8 mouse cellular contexts compared by ENCODE assay signal in genomic region chr7:139212754-139213745, GRCm38 (mm10). TPM values are rescaled to one million over a fixed set of nuclear protein-coding genes. Genes with fewer than 3 reads are reported as not detected.
A peak's percentile ranks its signal among the peaks of the same experiment; 100 is the strongest.
DNase-seq lines count a peak whose midpoint lies in the region; ATAC-seq lines count a peak whose summit lies in the region.

Gene Lrrc27 (plus strand): TSS chr7:139212988.
Gene Stk32c (minus strand): TSS chr7:139213307.

- no peaks in the 10 kb centered on the region for H3K27me3 ChIP-seq in forebrain, embryonic 14.5 days (replicated peaks; ENCODE audit: control insufficient read depth, insufficient read depth, low read length)
- H3K27me3 ChIP-seq in neural tube, embryonic 15.5 days (replicated peaks), result no peaks in the 10 kb centered on the region

- H3K4me1 ChIP-seq in forebrain, embryonic 14.5 days (ENCODE audit: control insufficient read depth, insufficient read depth, low read length), result no peaks in the 10 kb centered on the region
- peaks cover 16% of the 10 kb centered on the region for H3K4me1 ChIP-seq in neural tube, embryonic 15.5 days

- no peaks in the 10 kb centered on the region for H3K36me3 ChIP-seq in forebrain, embryonic 14.5 days (ENCODE audit: control insufficient read depth, insufficient read depth, low read length)
- no peaks in the 10 kb centered on the region for H3K36me3 ChIP-seq in neural tube, embryonic 15.5 days

- no peaks in the 10 kb centered on the region for H3K9me3 ChIP-seq in forebrain, embryonic 14.5 days (replicated peaks; ENCODE audit: control insufficient read depth, low read length)
- H3K9me3 ChIP-seq in neural tube, embryonic 15.5 days (replicated peaks), result no peaks in the 10 kb centered on the region

- intact Hi-C loops in heart, postnatal 14 days (cut with DNase I), result no loop called here

- peak within 1 kb of the TSS; percentile 52 for H3K4me3 ChIP-seq in forebrain, embryonic 14.5 days (ENCODE audit: low read depth, low read length)
- H3K4me3 ChIP-seq in neural tube, embryonic 15.5 days (replicated peaks), result peak within 1 kb of the TSS; percentile 62

- DNase-seq in ES-CJ7 (ENCODE audit: low read depth, low spot score), result peak; percentile 100
- peak; percentile 97 for DNase-seq in cerebellum, adult 11 months
- DNase-seq in forebrain, embryonic 14.5 days (ENCODE audit: low spot score), result peak; percentile 99
- DNase-seq in heart, postnatal 14 days, result peak; percentile 96 to 98
- peak; percentile 98 for DNase-seq in layer of hippocampus, adult 11-12 months (ENCODE audit: low spot score)
- DNase-seq in lung, adult 18-20 months, result peak; percentile 99
- peak; percentile 98 for DNase-seq in testis, postnatal 14 days (ENCODE audit: low spot score)

- 2% methylated on average over 53 of the region's 53 CpGs for WGBS in forebrain, embryonic 14.5 days
- 2% methylated on average over 53 of the region's 53 CpGs for WGBS in neural tube, embryonic 15.5 days

- peak within 1 kb of the TSS; percentile 77; the same call in 1 of the 2 replicates for H3K27ac ChIP-seq in forebrain, embryonic 14.5 days (ENCODE audit: low read depth, low read length)
- peak within 1 kb of the TSS; percentile 94 for H3K27ac ChIP-seq in neural tube, embryonic 15.5 days (replicated peaks)

- ATAC-seq in forebrain, embryonic 14.5 days, result peak; percentile 98
- peak; percentile 98 for ATAC-seq in neural tube, embryonic 15.5 days (ENCODE audit: low FRiP score)

- H3K4me2 ChIP-seq in forebrain, embryonic 14.5 days (ENCODE audit: low read length), result peak within 1 kb of the TSS; percentile 57
- peak within 1 kb of the TSS; percentile 67 for H3K4me2 ChIP-seq in neural tube, embryonic 15.5 days

- H3K9ac ChIP-seq in forebrain, embryonic 14.5 days (ENCODE audit: low read length), result peak within 1 kb of the TSS; percentile 70
- H3K9ac ChIP-seq in neural tube, embryonic 15.5 days (replicated peaks), result peak within 1 kb of the TSS; percentile 69

RNA-seq across cellular contexts. Expression of gene Lrrc27, which starts in this region (rescaled TPM):
- polyA plus RNA-seq in forebrain, embryonic 14.5 days (2014; fragmentation: Nextera tagmentation; extraction: Ambion mirVana), result 4.8 and 4.9 TPM in 2 replicates
- total RNA-seq in heart, postnatal 14 days (2021), result 10 to 100 TPM; 17.6 to 20.8 TPM
- 4.4 and 5.1 TPM in 2 replicates for polyA plus RNA-seq in neural tube, embryonic 15.5 days (2015; fragmentation: Nextera tagmentation; extraction: Ambion mirVana)

RNA-seq across cellular contexts. Expression of gene Stk32c, which starts in this region (rescaled TPM):
- polyA plus RNA-seq in forebrain, embryonic 14.5 days (2014; fragmentation: Nextera tagmentation; extraction: Ambion mirVana), result 1.5 TPM in 2 replicates
- total RNA-seq in heart, postnatal 14 days (2021), result 1 to 10 TPM; 1.8 to 2.7 TPM
- 2.5 TPM in 2 replicates for polyA plus RNA-seq in neural tube, embryonic 15.5 days (2015; fragmentation: Nextera tagmentation; extraction: Ambion mirVana)

Comparison
In these comparisons a context has a peak if more than half of its experiments do, and no peak if none do; other contexts are left out.
1. Peak in every context shown above with its lines: DNase-seq, ATAC-seq, H3K4me3 ChIP-seq and H3K27ac ChIP-seq.